Mouse (Mus musculus) midbrain, postnatal 0 days (tissue): ENCODE results near the gene Pax8. TPM values are rescaled to one million over a fixed set of nuclear protein-coding genes. Genes with fewer than 3 reads are reported as not detected.

ENCODE experiments used
- ATAC-seq: fragments of 200-750 bp; cut with Nextera tagmentation; 2 replicates; pipeline ENCODE4 v1.8.0; 2017; ENCODE audit warnings: moderate number of reproducible peaks, mild to moderate bottlenecking, moderate TSS enrichment, moderate library complexity; ENCODE audit not compliant: low FRiP score
- DNase-seq: peaks from one replicate; pipeline ENCODE4 v3.0.0-alpha.2; 2015; ENCODE audit warnings: low spot score
- H3K27ac ChIP-seq: fragments of 300-500 bp; sonication (generic); 2 replicates; pipeline ENCODE4 v1.5.1; 2014; ENCODE audit warnings: low read depth, mild to moderate bottlenecking, low read length, mixed read lengths
- H3K27me3 ChIP-seq: fragments of 300-500 bp; sonication (generic); 2 replicates; pipeline ENCODE4 v1.6.1; 2014; ENCODE audit warnings: low read length, control low read depth, mixed read lengths; ENCODE audit not compliant: insufficient read depth
- H3K36me3 ChIP-seq: fragments of 300-500 bp; sonication (generic); 2 replicates; pipeline ENCODE4 v1.6.1; 2014; ENCODE audit warnings: low read length, control low read depth, mixed read lengths; ENCODE audit not compliant: insufficient read depth
- H3K4me1 ChIP-seq: fragments of 300-500 bp; sonication (generic); 2 replicates; pipeline ENCODE4 v1.6.1; 2014; ENCODE audit warnings: mild to moderate bottlenecking, control low read depth, antibody characterized with exemption, low read length, mixed read lengths; ENCODE audit not compliant: insufficient read depth
- H3K4me2 ChIP-seq: fragments of 300-500 bp; sonication (generic); 2 replicates; pipeline ENCODE4 v1.6.1; 2014; ENCODE audit warnings: low read depth, mild to moderate bottlenecking, low read length, mixed read lengths; ENCODE audit not compliant: poor library complexity, severe bottlenecking
- H3K4me3 ChIP-seq: fragments of 300-500 bp; sonication (generic); 2 replicates; pipeline ENCODE4 v1.5.1; 2014; ENCODE audit warnings: low read depth, mild to moderate bottlenecking, low read length, moderate library complexity
- H3K9ac ChIP-seq: fragments of 300-500 bp; sonication (generic); replicated peaks from 2 replicates; pipeline ENCODE4 v1.6.1; 2014; ENCODE audit warnings: mild to moderate bottlenecking, low read length, moderate library complexity, mixed read lengths; ENCODE audit not compliant: poor library complexity, severe bottlenecking
- H3K9me3 ChIP-seq: fragments of 300-500 bp; sonication (generic); 2 replicates; pipeline ENCODE4 v1.6.1; 2016; ENCODE audit warnings: low read length, control low read depth
- CTCF ChIP-seq: IDR thresholded peaks from 2 replicates; pipeline ENCODE4 v1.5.1; 2016; ENCODE audit warnings: antibody characterized with exemption, mild to moderate bottlenecking
- WGBS: fragments of 180-500 bp; shearing (Covaris S2); extraction: QIAGEN DNeasy Blood & Tissue Kit; methylation state at CpG from one replicate; pipeline ENCODE4 v1.1.7; 2014; 5-methylcytosine and 5-hydroxymethylcytosine counted together
- polyA plus RNA-seq: library from polyadenylated mRNA; unstranded; fragments of >200 nt; fragmentation: Nextera tagmentation; extraction: Ambion mirVana; gene quantifications from 2 replicates; pipeline ENCODE4 v1.2.1, GENCODE M21; 2015
- total RNA-seq: library from RNA; depleted of rRNA; stranded (reverse); fragments of >200 nt; gene quantifications from 2 replicates; pipeline ENCODE4 v1.2.3, GENCODE M21; 2014; rRNA removed

Gene Pax8
- total RNA-seq = 6.4 and 13.3 TPM in 2 replicates
- 2.7 and 4.0 TPM in 2 replicates for polyA plus RNA-seq

DNA sequence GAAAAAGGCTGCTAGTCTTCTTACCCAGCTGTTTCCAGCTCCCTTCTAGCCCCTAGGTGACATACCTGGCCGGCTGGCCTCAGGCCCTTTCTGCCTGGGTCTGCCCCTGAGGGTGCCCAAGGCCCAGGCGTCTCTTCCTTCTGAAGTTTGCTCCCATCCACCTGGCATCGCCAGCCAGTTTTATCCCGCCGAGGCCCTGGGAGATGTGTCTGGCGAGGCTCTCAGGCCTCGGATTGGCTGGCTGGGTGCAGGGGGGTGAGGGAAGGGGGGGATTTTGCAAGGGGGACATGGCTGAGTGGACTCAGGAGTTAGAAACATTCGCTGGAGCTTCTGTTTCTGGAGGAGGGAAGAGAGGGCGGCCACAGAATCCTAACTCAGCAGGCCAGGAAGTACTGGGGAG, at the start of gene Pax8:
Pax8 (minus strand) TSS at position 180 of the 400 bp plus-strand sequence.
- no peaks in the 10 kb centered on the region for H3K36me3 ChIP-seq
- 39% methylated on average over 9 of the region's 9 CpGs for WGBS
- TF ChIP-seq CTCF = no peak
- peak within 1 kb of the TSS; percentile 61 for H3K4me2 ChIP-seq
- H3K27me3 ChIP-seq = peaks cover 29% of the 10 kb centered on the region
- H3K9me3 ChIP-seq = no peaks in the 10 kb centered on the region
- H3K9ac ChIP-seq = no peak within 1 kb of the TSS
- peak within 1 kb of the TSS; percentile 35 for H3K4me3 ChIP-seq
- no peak within 1 kb of the TSS for H3K27ac ChIP-seq
- DNase-seq = peak; percentile 37
- no peak for ATAC-seq
- peaks cover 9% of the 10 kb centered on the region; the same call in 1 of the 2 replicates for H3K4me1 ChIP-seq

DNA sequence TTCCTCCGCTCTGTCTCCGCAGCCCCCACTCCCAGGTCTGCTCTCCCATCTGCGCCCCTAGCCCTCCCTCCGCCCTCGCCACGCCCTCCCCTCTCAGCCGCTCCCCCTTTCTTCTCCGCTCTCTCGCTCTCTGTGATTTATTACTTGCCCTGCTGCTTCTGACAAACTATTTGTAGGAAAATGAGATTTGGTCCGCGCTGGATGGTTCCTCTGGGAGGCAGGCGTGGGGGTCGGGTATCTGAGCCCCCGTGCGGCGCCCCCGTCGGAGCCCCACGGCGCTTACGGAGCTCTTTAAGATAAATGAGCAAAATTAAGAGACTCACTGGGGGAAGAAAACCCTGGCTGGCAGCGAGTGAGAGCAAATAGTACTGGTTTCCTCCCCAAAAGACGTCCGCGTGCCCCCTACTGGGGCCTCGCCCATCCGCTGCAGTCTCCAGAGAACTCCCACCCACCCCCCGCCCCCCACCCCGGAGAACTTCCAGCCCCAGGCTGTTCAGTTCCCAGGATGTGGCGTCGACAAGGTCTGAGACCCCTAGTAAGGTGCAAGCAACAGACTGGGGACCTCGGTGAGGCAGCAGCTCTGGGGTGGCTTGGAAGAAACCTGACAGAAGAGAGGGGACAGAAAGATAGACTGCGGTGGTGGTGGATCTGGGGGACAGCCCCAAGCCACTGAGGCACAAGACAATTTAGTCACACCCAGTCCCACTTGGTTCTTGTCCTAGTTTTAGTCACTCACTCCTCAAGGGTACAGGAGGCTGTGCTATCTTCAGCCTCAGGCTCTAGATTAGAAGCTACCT, 46.2 kb upstream of the Pax8 start:
- Histone ChIP-seq H3K4me2 (peak overlapping the region; percentile 91), H3K4me1 (no peaks in the 10 kb centered on the region; the same call in 1 of the 2 replicates), H3K9me3 (no peaks in the 10 kb centered on the region), H3K27ac (no peak overlapping the region), H3K27me3 (no peaks in the 10 kb centered on the region), H3K9ac (peak overlapping the region; percentile 70), H3K36me3 (no peaks in the 10 kb centered on the region), H3K4me3 (peak overlapping the region; percentile 43)
- peak; percentile 85 for ATAC-seq
- under 1% methylated on average over 33 of the region's 33 CpGs for WGBS
- DNase-seq = peak; percentile 71
- TF ChIP-seq CTCF = peak; percentile 11

- Histone ChIP-seq H3K36me3 (no peaks in the 10 kb centered on the region), H3K27me3 (no peaks in the 10 kb centered on the region), H3K4me2 (peak overlapping the region; percentile 91), H3K27ac (no peak overlapping the region), H3K4me3 (peak overlapping the region; percentile 43), H3K9ac (peak overlapping the region; percentile 70), H3K4me1 (no peaks in the 10 kb centered on the region; the same call in 1 of the 2 replicates), H3K9me3 (no peaks in the 10 kb centered on the region)
- 35% methylated on average over 9 of the region's 9 CpGs for WGBS
- no peak for DNase-seq
- ATAC-seq = 0 out of 2 replicates have a peak, but pooled peaks have one; percentile 50
- TF ChIP-seq CTCF = no peak
Observed at GRCm38 (mm10) chr2:24520576-24521272, 45.3 kb upstream of the Pax8 start.

DNA sequence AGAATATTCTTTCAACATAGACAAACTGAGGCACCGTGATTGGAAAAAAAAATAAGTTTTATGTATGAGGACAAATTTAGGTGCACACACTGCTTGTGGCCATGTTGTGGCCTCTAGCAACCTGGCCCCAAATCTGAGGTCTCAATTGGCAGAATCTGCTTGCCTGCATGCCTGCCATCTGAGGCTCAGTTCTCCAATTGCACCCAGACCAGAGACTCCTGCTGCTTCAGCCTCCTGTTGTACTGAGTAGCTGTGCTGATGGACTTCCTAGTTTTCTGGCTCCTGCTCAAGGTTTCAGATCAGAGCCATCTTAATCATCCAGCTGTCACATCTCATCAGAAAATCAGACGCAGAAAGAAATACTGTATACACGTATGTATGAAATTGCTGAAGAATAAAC, 41.5 kb upstream of the Pax8 start:
- TF ChIP-seq CTCF = no peak
- H3K4me1 ChIP-seq = no peaks in the 10 kb centered on the region; the same call in 1 of the 2 replicates
- no peak overlapping the region for H3K4me2 ChIP-seq
- H3K4me3 ChIP-seq = no peak overlapping the region
- WGBS = 90% methylated on average over 3 of the region's 3 CpGs
- no peaks in the 10 kb centered on the region for H3K9me3 ChIP-seq
- no peak overlapping the region for H3K27ac ChIP-seq
- H3K9ac ChIP-seq = no peak overlapping the region
- ATAC-seq (no peak), DNase-seq (no peak)
- no peaks in the 10 kb centered on the region for H3K27me3 ChIP-seq
- H3K36me3 ChIP-seq = no peaks in the 10 kb centered on the region

GRCm38 (mm10) chr2:24507359-24507758, 32.0 kb upstream of the Pax8 start:
- no peaks in the 10 kb centered on the region for H3K4me1 ChIP-seq
- H3K9me3 ChIP-seq = no peaks in the 10 kb centered on the region
- H3K4me2 ChIP-seq = no peak overlapping the region
- DNase-seq = peak; percentile 58
- H3K36me3 ChIP-seq = no peaks in the 10 kb centered on the region
- H3K27me3 ChIP-seq = no peaks in the 10 kb centered on the region; the same call in 1 of the 2 replicates
- WGBS = 56% methylated on average over 3 of the region's 3 CpGs
- ATAC-seq = no peak
- TF ChIP-seq CTCF = no peak
- no peak overlapping the region for H3K9ac ChIP-seq
- H3K27ac ChIP-seq = no peak overlapping the region
- no peak overlapping the region for H3K4me3 ChIP-seq
